ENCODE assay signal across 28 mouse cellular contexts in the genomic region with DNA sequence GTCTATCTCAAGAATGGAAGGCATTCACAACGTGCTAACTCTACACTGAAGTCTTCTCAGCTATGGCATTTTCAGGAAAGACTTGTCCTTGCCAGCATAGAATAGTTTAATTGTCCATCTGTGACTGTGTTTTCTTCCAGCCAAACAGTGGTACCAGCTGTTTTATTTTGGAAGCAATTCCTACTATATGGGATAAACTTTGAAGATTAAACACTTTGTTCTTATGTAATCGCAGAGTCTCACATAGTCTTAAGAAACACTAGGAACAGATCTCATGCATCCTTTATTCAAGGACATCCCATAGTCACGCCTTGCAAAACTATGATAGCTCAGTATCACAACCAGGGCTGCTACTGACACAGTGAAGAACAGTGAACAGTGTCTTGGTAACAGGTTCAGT.
DNase-seq lines count a peak whose midpoint lies in the region; ATAC-seq and TF ChIP-seq lines count a peak whose summit lies in the region.
"Had no signal": no experiment of that assay in that cellular context is flagged by ENCODE, and none has a peak within 500 bp of the region (broad histone marks: within the 10 kb centered on the region; RNA-seq: fewer than 3 reads in every experiment).

No protein-coding gene starts in this region.

- no peaks in the 10 kb centered on the region for H3K27me3 ChIP-seq in forebrain, postnatal 0 days (ENCODE audit: insufficient read depth, low read length)
- no peaks in the 10 kb centered on the region for H3K27me3 ChIP-seq in forebrain, embryonic 12.5 days
- no peaks in the 10 kb centered on the region for H3K27me3 ChIP-seq in lung, embryonic 14.5 days (ENCODE audit: insufficient read depth, low read length)
- no peaks in the 10 kb centered on the region for H3K27me3 ChIP-seq in lung, embryonic 16.5 days (ENCODE audit: control insufficient read depth, insufficient read depth, low read depth, low read length)
- H3K27me3 ChIP-seq: CH12.LX; embryonic facial prominence, embryonic 13.5 days; embryonic facial prominence, embryonic 15.5 days; forebrain, embryonic 13.5 days; forebrain, embryonic 15.5 days; Patski had no signal

- no peak overlapping the region for H3K9ac ChIP-seq in forebrain, postnatal 0 days
- no peak overlapping the region for H3K9ac ChIP-seq in forebrain, embryonic 12.5 days
- H3K9ac ChIP-seq in lung, embryonic 14.5 days = no peak overlapping the region
- H3K9ac ChIP-seq in lung, embryonic 16.5 days (ENCODE audit: low read length) = no peak overlapping the region
- H3K9ac ChIP-seq: embryonic facial prominence, embryonic 13.5 days; embryonic facial prominence, embryonic 15.5 days; forebrain, embryonic 13.5 days; forebrain, embryonic 15.5 days had no signal

- no peaks in the 10 kb centered on the region for H3K36me3 ChIP-seq in forebrain, postnatal 0 days (ENCODE audit: insufficient read depth)
- H3K36me3 ChIP-seq in forebrain, embryonic 12.5 days (replicated peaks) = no peaks in the 10 kb centered on the region
- no peaks in the 10 kb centered on the region for H3K36me3 ChIP-seq in lung, embryonic 14.5 days (ENCODE audit: insufficient read depth)
- H3K36me3 ChIP-seq in lung, embryonic 16.5 days (ENCODE audit: control insufficient read depth, insufficient read depth, low read length) = no peaks in the 10 kb centered on the region
- H3K36me3 ChIP-seq: embryonic facial prominence, embryonic 13.5 days; embryonic facial prominence, embryonic 15.5 days; forebrain, embryonic 10.5 days; forebrain, embryonic 15.5 days; G1E had no signal

- H3K4me2 ChIP-seq in forebrain, postnatal 0 days (ENCODE audit: low read depth) = no peak overlapping the region
- no peak overlapping the region for H3K4me2 ChIP-seq in forebrain, embryonic 12.5 days
- H3K4me2 ChIP-seq in lung, embryonic 14.5 days = no peak overlapping the region
- no peak overlapping the region for H3K4me2 ChIP-seq in lung, embryonic 16.5 days (ENCODE audit: low read depth, low read length)
- H3K4me2 ChIP-seq: embryonic facial prominence, embryonic 13.5 days; embryonic facial prominence, embryonic 15.5 days; forebrain, embryonic 13.5 days; forebrain, embryonic 15.5 days had no signal

- 73% methylated on average over 3 of the region's 3 CpGs for WGBS in forebrain, postnatal 0 days
- WGBS in forebrain, embryonic 12.5 days = 86% methylated on average over 3 of the region's 3 CpGs
- 73% methylated on average over 3 of the region's 3 CpGs for WGBS in lung, embryonic 14.5 days
- 53% methylated on average over 3 of the region's 3 CpGs for WGBS in lung, embryonic 16.5 days

- no peak for TF ChIP-seq CTCF in forebrain, postnatal 0 days (IDR thresholded peaks at IDR 0.05; ENCODE audit: low read depth)
- TF ChIP-seq CTCF in lung, embryonic 14.5 days (IDR thresholded peaks at IDR 0.05; ENCODE audit: low read depth) = no peak

- ATAC-seq in forebrain, postnatal 0 days = no peak
- ATAC-seq in forebrain, embryonic 12.5 days (ENCODE audit: low FRiP score) = no peak
- no peak for ATAC-seq in lung, embryonic 14.5 days (ENCODE audit: insufficient read depth)
- peak; percentile 83 for ATAC-seq in lung, embryonic 16.5 days (ENCODE audit: low read depth)
- ATAC-seq: activated CD4-positive, CD25-positive, alpha-beta regulatory T cell, adult 4 months; CD4-positive, CD25-positive, alpha-beta regulatory T cell, adult 4 months; forebrain, embryonic 13.5 days; forebrain, embryonic 15.5 days; Patski had no signal

- H3K4me1 ChIP-seq in forebrain, postnatal 0 days (ENCODE audit: insufficient read depth) = no peaks in the 10 kb centered on the region
- no peaks in the 10 kb centered on the region for H3K4me1 ChIP-seq in forebrain, embryonic 12.5 days
- no peaks in the 10 kb centered on the region for H3K4me1 ChIP-seq in lung, embryonic 14.5 days (ENCODE audit: insufficient read depth)
- peaks cover 6% of the 10 kb centered on the region for H3K4me1 ChIP-seq in lung, embryonic 16.5 days (replicated peaks; ENCODE audit: control insufficient read depth, insufficient read depth, low read length)
- H3K4me1 ChIP-seq: embryonic facial prominence, embryonic 15.5 days; forebrain, embryonic 10.5 days; forebrain, embryonic 13.5 days; forebrain, embryonic 15.5 days had no signal

- H3K9me3 ChIP-seq in forebrain, postnatal 0 days (ENCODE audit: low read length) = no peaks in the 10 kb centered on the region
- no peaks in the 10 kb centered on the region for H3K9me3 ChIP-seq in forebrain, embryonic 12.5 days
- no peaks in the 10 kb centered on the region for H3K9me3 ChIP-seq in lung, embryonic 14.5 days (ENCODE audit: low read depth, low read length)
- no peaks in the 10 kb centered on the region for H3K9me3 ChIP-seq in lung, embryonic 16.5 days (ENCODE audit: control insufficient read depth, low read length)
- H3K9me3 ChIP-seq: embryonic facial prominence, embryonic 13.5 days; embryonic facial prominence, embryonic 15.5 days; forebrain, embryonic 10.5 days; forebrain, embryonic 13.5 days; forebrain, embryonic 15.5 days had no signal

- peak; percentile 6 for DNase-seq in forebrain, postnatal 0 days
- DNase-seq in lung, embryonic 14.5 days = peak; percentile 19
- DNase-seq in lung, postnatal 14 days = no peak
- DNase-seq in lung, adult 18-20 months = no peak
- peak; percentile 65 for DNase-seq in brain, adult 2 months (ENCODE audit: low read depth, low spot score)
- no peak for DNase-seq in embryo, embryonic 9.5 days (ENCODE audit: extremely low spot score)
- DNase-seq: adrenal gland, adult 2 months; adrenal gland, postnatal 10 days; adrenal gland, postnatal 25 days; B cell, adult 2 months; cerebellum, adult 11-12 months; cerebellum, adult 2 months; cerebellum, adult 9-10 months; cerebellum, postnatal 10 days; cerebellum, postnatal 25 days had no signal

- no peak overlapping the region for H3K4me3 ChIP-seq in forebrain, postnatal 0 days (ENCODE audit: low read depth, low read length)
- no peak overlapping the region for H3K4me3 ChIP-seq in forebrain, embryonic 12.5 days (replicated peaks)
- no peak overlapping the region for H3K4me3 ChIP-seq in lung, embryonic 14.5 days (ENCODE audit: low read depth, low read length)
- H3K4me3 ChIP-seq in lung, embryonic 16.5 days (ENCODE audit: low read length) = no peak overlapping the region
- H3K4me3 ChIP-seq: embryonic facial prominence, embryonic 13.5 days; embryonic facial prominence, embryonic 15.5 days; erythroblast, embryonic 14.5 days; forebrain, embryonic 10.5 days; forebrain, embryonic 13.5 days; forebrain, embryonic 15.5 days had no signal

- no peak overlapping the region for H3K27ac ChIP-seq in forebrain, postnatal 0 days (ENCODE audit: low read depth, low read length)
- no peak overlapping the region for H3K27ac ChIP-seq in forebrain, embryonic 12.5 days
- H3K27ac ChIP-seq in lung, embryonic 14.5 days (ENCODE audit: low read depth) = no peak overlapping the region
- H3K27ac ChIP-seq in lung, embryonic 16.5 days (ENCODE audit: low read length) = no peak overlapping the region
- H3K27ac ChIP-seq: embryonic facial prominence, embryonic 13.5 days; embryonic facial prominence, embryonic 15.5 days; forebrain, embryonic 10.5 days; forebrain, embryonic 13.5 days; forebrain, embryonic 15.5 days had no signal

Comparison
In these comparisons a context has a peak if more than half of its experiments do, and no peak if none do; other contexts are left out.
1. DNase-seq: peak in forebrain, postnatal 0 days (single experiment), lung, embryonic 14.5 days (single experiment) and brain, adult 2 months (single experiment); none in lung, postnatal 14 days (single experiment), lung, adult 18-20 months (0 of 2) and embryo, embryonic 9.5 days (single experiment).